Mouse (Mus musculus): ENCODE data around the gene Fzd4.

Gene Fzd4

GRCm38 (mm10) chr7:89427101-89427500, 22.9 kb downstream of the Fzd4 start:
- no peak for DNase-seq (ENCODE audit: low spot score)

DNA sequence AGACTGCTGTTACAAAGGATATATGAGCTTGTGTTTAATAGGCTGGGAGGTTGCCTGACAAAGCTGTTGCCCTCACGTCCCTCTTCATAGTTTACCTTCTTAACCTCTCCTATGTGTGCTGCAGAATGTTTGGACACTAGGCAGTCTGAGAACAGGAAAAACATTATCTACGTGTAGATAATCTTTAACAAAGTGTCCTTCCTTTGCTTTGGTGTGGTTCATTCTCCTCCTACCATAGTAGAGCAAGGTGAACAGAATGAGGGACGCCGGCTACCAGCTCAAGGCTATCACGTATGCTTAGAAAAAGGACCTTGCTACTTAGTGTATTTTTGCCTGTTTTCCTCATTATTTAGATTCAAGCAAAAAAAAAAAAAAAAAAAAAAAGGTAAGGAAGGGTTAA, 24.6 kb downstream of the Fzd4 start:
- no peak for DNase-seq (ENCODE audit: low spot score)

- DNase-seq (ENCODE audit: low spot score): no peak
Measured at GRCm38 (mm10) chr7:89429326-89429725, 25.2 kb downstream of the Fzd4 start.

DNA sequence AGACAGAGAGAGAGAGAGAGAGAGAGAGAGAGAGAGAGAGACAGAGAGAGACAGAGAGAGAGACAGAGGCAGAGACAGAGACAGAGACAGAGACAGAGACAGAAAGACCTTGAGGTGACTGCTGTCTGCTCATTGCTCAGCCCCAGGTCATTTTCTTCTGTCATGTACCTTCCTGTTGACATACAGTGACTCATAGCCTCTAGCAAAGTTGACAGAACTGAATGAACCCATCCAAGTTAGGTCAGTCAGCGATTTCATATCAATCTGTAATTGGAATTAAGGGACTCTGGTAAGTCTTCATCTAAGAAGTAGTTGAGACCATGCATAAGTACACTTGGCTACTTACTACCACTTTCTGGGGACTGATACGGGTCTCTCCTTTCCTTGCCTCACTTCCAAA, 27.0 kb downstream of the Fzd4 start:
- DNase-seq (ENCODE audit: low spot score): no peak

- DNase-seq (ENCODE audit: low spot score): no peak
Measured at GRCm38 (mm10) chr7:89433193-89433892, 29.2 kb downstream of the Fzd4 start.

GRCm38 (mm10) chr7:89433893-89434616, 29.9 kb downstream of the Fzd4 start:
- DNase-seq (ENCODE audit: low spot score): no peak

DNA sequence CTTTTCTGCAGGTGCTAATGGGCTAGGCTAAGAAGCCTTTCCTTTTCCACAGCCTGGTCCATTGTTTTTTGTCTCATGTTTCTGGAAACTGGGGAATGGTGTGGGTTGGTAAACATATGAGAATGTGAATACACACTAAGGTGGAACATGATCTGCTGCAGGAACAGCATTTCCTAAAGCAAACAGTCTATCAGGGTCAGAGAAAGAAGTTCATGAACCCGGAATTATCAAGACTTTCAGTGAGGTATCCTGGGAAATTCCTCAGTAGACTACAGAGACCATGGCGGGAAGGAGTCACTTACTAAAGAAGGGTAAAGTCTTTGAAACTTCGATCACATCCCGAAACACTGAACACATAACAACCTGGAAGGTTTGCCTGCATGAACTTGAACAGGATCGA, 32.2 kb downstream of the Fzd4 start:
- no peak for DNase-seq (ENCODE audit: low spot score)

- DNase-seq (ENCODE audit: low spot score): peak; percentile 50
Measured at GRCm38 (mm10) chr7:89437589-89437988, 33.4 kb downstream of the Fzd4 start.

GRCm38 (mm10) chr7:89441291-89441690, 37.1 kb downstream of the Fzd4 start:
- DNase-seq (ENCODE audit: low spot score): no peak

GRCm38 (mm10) chr7:89442242-89442641, 38.1 kb downstream of the Fzd4 start:
- no peak for DNase-seq (ENCODE audit: low spot score)

- peak; percentile 41 for DNase-seq (ENCODE audit: low spot score)
Measured at GRCm38 (mm10) chr7:89445137-89445536, 41.0 kb downstream of the Fzd4 start.

DNA sequence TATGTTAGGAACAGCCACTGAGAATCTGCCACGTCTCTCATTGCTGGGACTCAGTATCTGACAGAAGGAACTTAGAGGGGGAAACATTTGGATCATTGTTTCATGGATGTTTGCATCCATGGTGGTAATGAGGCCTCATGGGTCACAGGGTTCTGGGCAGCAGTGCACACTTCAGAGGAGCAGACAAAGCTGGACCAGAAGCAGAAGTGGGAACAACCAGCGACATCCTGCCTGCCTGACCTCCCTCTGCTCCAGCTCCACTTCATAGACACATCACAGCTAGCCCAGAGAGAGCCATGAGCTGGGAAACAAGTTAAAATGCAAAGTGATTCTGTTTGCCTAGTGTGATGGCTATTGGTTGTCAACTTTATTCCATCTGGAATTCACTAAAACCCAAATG, 46.2 kb downstream of the Fzd4 start:
- DNase-seq (ENCODE audit: low spot score): no peak

- DNase-seq (ENCODE audit: low spot score): no peak
Measured at GRCm38 (mm10) chr7:89456380-89457076, 52.4 kb downstream of the Fzd4 start.

GRCm38 (mm10) chr7:89459691-89460090, 55.5 kb downstream of the Fzd4 start:
- DNase-seq (ENCODE audit: low spot score): no peak

DNA sequence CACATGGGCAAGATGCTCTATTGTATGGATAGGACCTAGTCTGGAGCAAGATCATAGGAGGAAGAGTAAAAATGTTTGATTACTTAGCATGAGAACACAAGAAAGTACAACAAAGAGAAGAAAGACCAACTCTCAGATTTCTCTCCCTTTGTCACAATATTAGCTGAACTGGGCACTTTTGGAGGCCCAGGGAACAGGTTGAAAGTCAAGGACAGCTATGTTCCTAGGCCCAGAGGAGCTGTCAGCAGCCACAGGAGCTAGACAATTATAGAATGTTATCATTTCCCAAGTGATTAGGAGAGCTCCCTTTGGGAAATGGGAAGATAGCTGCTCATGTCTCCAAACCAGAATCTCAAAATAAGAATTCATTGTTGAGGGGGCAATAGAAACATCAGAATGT, 56.8 kb downstream of the Fzd4 start:
- no peak for DNase-seq (ENCODE audit: low spot score)

DNA sequence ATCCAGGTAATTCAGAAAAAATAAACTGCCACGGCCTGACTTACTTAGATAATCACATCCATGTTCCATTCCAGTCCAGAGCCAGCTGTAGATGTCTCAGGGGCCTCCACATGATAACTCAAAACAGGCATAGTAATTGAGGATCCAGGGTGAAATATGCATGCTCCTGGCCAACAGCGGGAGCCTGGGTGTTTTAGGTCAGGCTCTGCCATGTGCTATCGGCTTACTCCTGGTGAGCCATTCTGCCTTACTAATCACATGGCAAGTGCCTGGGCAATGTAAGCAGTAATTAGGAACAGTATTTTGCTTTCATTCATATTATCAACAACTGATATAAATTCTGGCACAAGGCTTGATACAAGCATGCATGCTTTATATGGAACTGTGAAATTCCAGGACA, 57.2 kb downstream of the Fzd4 start:
- no peak for DNase-seq (ENCODE audit: low spot score)
